Mouse (Mus musculus): ENCODE measurements around the gene Fads1.
"Not testable (repeated sequence)": the region's sequence is repeated elsewhere in the genome, so short reads cannot be mapped to it uniquely, and the experiment has no call there.

Gene Fads1

GRCm38 (mm10) chr19:10182670-10183298 is at the start of gene Fads1:
Gene Fads1 (plus strand): TSS chr19:10182888.
- DNase-seq (ENCODE audit: low spot score): peak; percentile 84

- DNase-seq (ENCODE audit: low spot score): no peak
Observed at GRCm38 (mm10) chr19:10134692-10135091, 48.0 kb upstream of the Fads1 start.

GRCm38 (mm10) chr19:10137423-10137822 is 45.3 kb upstream of the Fads1 start:
- DNase-seq (ENCODE audit: low spot score): no peak

GRCm38 (mm10) chr19:10139736-10140135 is 43.0 kb upstream of the Fads1 start:
- DNase-seq (ENCODE audit: low spot score): no peak

GRCm38 (mm10) chr19:10143667-10144066 is 39.0 kb upstream of the Fads1 start:
- DNase-seq (ENCODE audit: low spot score): no peak

GRCm38 (mm10) chr19:10144464-10144863 is 38.2 kb upstream of the Fads1 start:
- DNase-seq (ENCODE audit: low spot score): no peak

GRCm38 (mm10) chr19:10148555-10148954 is 34.1 kb upstream of the Fads1 start:
- no peak for DNase-seq (ENCODE audit: low spot score)

GRCm38 (mm10) chr19:10149189-10149588 is 33.5 kb upstream of the Fads1 start:
- no peak for DNase-seq (ENCODE audit: low spot score)

GRCm38 (mm10) chr19:10157725-10158124 is 25.0 kb upstream of the Fads1 start:
- DNase-seq (ENCODE audit: low spot score): no peak

- DNase-seq (ENCODE audit: low spot score): no peak
Observed at GRCm38 (mm10) chr19:10163896-10164295, 18.8 kb upstream of the Fads1 start.

GRCm38 (mm10) chr19:10165928-10166327 is 16.8 kb upstream of the Fads1 start:
- not testable (repeated sequence) for DNase-seq (ENCODE audit: low spot score)

GRCm38 (mm10) chr19:10167112-10167511 is 15.6 kb upstream of the Fads1 start:
- DNase-seq (ENCODE audit: low spot score): no peak

- no peak for DNase-seq (ENCODE audit: low spot score)
Observed at GRCm38 (mm10) chr19:10167951-10168350, 14.7 kb upstream of the Fads1 start.

- DNase-seq (ENCODE audit: low spot score): no peak
Observed at GRCm38 (mm10) chr19:10168441-10168840, 14.2 kb upstream of the Fads1 start.

GRCm38 (mm10) chr19:10169179-10169578 is 13.5 kb upstream of the Fads1 start:
- no peak for DNase-seq (ENCODE audit: low spot score)

GRCm38 (mm10) chr19:10169692-10170330 is 12.9 kb upstream of the Fads1 start:
- not testable (repeated sequence) for DNase-seq (ENCODE audit: low spot score)

- DNase-seq (ENCODE audit: low spot score): no peak
Observed at GRCm38 (mm10) chr19:10170466-10170865, 12.2 kb upstream of the Fads1 start.

- DNase-seq (ENCODE audit: low spot score): no peak
Observed at GRCm38 (mm10) chr19:10171359-10171758, 11.3 kb upstream of the Fads1 start.

- no peak for DNase-seq (ENCODE audit: low spot score)
Observed at GRCm38 (mm10) chr19:10171846-10172245, 10.8 kb upstream of the Fads1 start.

- DNase-seq (ENCODE audit: low spot score): no peak
Observed at GRCm38 (mm10) chr19:10173116-10173718, 9.5 kb upstream of the Fads1 start.

GRCm38 (mm10) chr19:10173844-10174539 is 8.7 kb upstream of the Fads1 start:
- no peak for DNase-seq (ENCODE audit: low spot score)

- no peak for DNase-seq (ENCODE audit: low spot score)
Observed at GRCm38 (mm10) chr19:10174956-10175355, 7.7 kb upstream of the Fads1 start.

GRCm38 (mm10) chr19:10176477-10176876 is 6.2 kb upstream of the Fads1 start:
- no peak for DNase-seq (ENCODE audit: low spot score)
